Mouse (Mus musculus): ENCODE data around the gene Kcnb1. TPM values are rescaled to one million over a fixed set of nuclear protein-coding genes. Genes with fewer than 3 reads are reported as not detected.

Gene Kcnb1
- polyA plus RNA-seq, 1 experiment from 2014 or later, result 0.16 TPM

DNA sequence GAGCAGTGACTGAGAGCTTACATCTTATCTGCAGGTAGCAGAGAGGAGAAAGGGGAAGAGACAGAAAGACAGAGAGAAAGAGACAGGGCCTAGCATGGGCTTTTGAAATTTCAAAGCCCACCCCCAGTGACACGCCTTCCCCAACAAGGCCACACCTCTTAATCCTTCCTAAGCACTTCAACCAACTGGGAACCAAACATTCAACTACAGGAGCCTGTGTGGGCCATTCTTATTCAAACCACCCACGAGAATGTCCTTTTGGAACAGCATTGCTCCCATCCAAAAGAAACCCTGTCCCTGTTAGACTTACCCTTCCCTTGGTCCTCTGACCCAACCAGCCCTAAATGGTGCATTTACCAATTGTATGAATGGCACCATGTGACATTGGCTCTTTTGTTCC is 113.2 kb downstream of the Kcnb1 start:
- H3K27ac ChIP-seq, result no peak overlapping the region
- H3K9ac ChIP-seq, result no peak overlapping the region
- no peaks in the 10 kb centered on the region for H3K36me3 ChIP-seq
- ATAC-seq (ENCODE audit: low read depth) (no peak), DNase-seq (no peak)
- peaks cover 8% of the 10 kb centered on the region; the same call in 1 of the 2 replicates for H3K4me1 ChIP-seq (replicated peaks)
- H3K27me3 ChIP-seq, result 0 out of 2 replicates have a peak, but pooled peaks cover 8% of the 10 kb centered on the region
- H3K4me2 ChIP-seq, result no peak overlapping the region
- no peak overlapping the region for H3K4me3 ChIP-seq (replicated peaks)
- H3K9me3 ChIP-seq (replicated peaks), result no peaks in the 10 kb centered on the region
- 70% methylated on average over 2 of the region's 2 CpGs for WGBS (ENCODE audit: insufficient replicate concordance)

DNA sequence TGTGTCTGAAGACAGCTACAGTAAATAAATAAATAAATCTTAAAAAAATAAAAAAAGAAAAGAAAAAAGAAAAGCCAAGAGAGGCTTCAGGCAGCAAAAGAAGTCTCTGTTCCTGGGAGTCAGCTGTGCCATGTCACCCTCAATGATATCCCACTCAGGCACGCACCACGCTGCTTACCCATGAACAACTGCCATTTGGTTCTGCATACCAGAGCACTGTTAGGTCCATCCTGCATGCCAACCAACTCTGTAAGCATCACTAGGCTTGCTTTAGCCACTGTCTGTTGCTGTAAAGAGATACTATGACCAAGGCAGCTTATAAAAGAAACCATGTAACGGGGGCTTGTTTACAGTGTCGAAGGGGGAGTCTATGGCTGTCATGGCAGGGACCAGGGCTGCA is 113.6 kb downstream of the Kcnb1 start:
- H3K9ac ChIP-seq, result no peak overlapping the region
- no peak overlapping the region for H3K4me3 ChIP-seq (replicated peaks)
- peaks cover 12% of the 10 kb centered on the region for H3K4me1 ChIP-seq (replicated peaks)
- 78% methylated on average over 4 of the region's 4 CpGs for WGBS (ENCODE audit: insufficient replicate concordance)
- ATAC-seq (ENCODE audit: low read depth) (no peak), DNase-seq (no peak)
- H3K36me3 ChIP-seq, result no peaks in the 10 kb centered on the region
- no peak overlapping the region for H3K4me2 ChIP-seq
- H3K9me3 ChIP-seq (replicated peaks), result no peaks in the 10 kb centered on the region
- 0 out of 2 replicates have a peak, but pooled peaks cover 8% of the 10 kb centered on the region for H3K27me3 ChIP-seq
- H3K27ac ChIP-seq, result no peak overlapping the region

GRCm38 (mm10) chr2:167074587-167074986 is 115.4 kb downstream of the Kcnb1 start:
- Histone ChIP-seq H3K4me1 (replicated peaks) (peaks cover 24% of the 10 kb centered on the region), H3K27ac (no peak overlapping the region), H3K27me3 (peaks cover 13% of the 10 kb centered on the region; the same call in 1 of the 2 replicates), H3K4me3 (replicated peaks) (no peak overlapping the region), H3K9me3 (replicated peaks) (no peaks in the 10 kb centered on the region), H3K36me3 (no peaks in the 10 kb centered on the region), H3K9ac (no peak overlapping the region), H3K4me2 (no peak overlapping the region)
- no peak for ATAC-seq (ENCODE audit: low read depth)
- DNase-seq, result no peak
- WGBS (ENCODE audit: insufficient replicate concordance), result 71% methylated on average over 5 of the region's 5 CpGs

DNA sequence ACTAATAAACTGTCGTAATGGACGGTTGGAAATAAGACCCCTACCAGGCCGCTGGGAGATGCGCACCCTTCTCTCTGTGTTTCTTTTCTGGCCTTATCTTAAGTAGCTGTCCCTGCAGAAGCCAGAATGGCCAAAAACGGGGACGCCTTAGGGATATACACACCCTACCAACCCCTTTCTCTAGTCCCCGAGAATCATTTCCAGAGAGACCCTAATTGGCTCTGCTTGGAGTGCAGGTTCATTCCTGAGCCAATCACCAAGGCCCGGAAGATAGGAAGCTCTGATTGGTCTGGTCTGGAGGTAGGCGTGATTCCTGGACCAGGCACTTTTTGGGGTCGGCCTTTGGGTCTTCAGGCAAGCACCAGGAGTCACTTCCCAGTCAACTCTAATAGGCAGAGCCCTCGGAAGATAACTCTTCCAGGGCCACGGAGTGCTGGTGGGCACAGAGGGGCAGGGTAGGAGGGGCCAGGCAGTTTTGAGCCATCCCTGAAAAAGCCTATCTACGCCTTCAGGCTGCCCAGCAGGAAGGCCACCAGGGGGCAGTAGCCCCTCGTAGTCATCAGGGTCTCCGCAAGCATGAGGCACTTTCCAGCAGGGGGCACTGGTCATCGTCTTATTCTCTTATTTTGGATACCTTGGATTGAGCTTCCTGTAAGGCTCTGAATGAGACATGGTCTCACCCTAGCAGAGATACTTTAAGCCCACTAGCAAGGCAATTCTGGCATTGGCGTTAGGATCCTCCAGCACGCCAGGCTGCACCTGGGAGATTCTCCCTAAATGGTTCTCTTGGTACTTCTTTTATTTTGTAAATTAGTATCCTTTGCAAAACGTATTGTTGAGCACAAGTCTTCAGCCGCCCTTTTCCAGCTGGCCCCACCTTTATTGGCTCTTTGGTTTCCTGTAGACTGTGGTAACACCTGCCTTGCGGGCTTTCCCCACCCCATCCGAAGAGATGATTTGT is 118.0 kb downstream of the Kcnb1 start:
- peak; percentile 95 for ATAC-seq (ENCODE audit: low read depth)

GRCm38 (mm10) chr2:167071266-167071640 is 118.7 kb downstream of the Kcnb1 start:
- WGBS (ENCODE audit: insufficient replicate concordance), result 11% methylated on average over 12 of the region's 12 CpGs
- DNase-seq, result no peak
- Histone ChIP-seq H3K27me3 (peaks cover 5% of the 10 kb centered on the region; the same call in 1 of the 2 replicates), H3K27ac (peak overlapping the region; percentile 52), H3K9ac (peak overlapping the region; percentile 59), H3K9me3 (replicated peaks) (no peaks in the 10 kb centered on the region), H3K36me3 (peaks cover 4% of the 10 kb centered on the region), H3K4me1 (replicated peaks) (peaks cover 36% of the 10 kb centered on the region), H3K4me2 (peak overlapping the region; percentile 70), H3K4me3 (replicated peaks) (peak overlapping the region; percentile 50)
- no peak for ATAC-seq (ENCODE audit: low read depth)

More for the DNA sequence above, 118.0 kb downstream of the Kcnb1 start:
- H3K27me3 ChIP-seq, result peaks cover 5% of the 10 kb centered on the region; the same call in 1 of the 2 replicates
- peak overlapping the region; percentile 59 for H3K9ac ChIP-seq
- peak overlapping the region; percentile 52 for H3K27ac ChIP-seq
- no peaks in the 10 kb centered on the region for H3K9me3 ChIP-seq (replicated peaks)
- H3K4me3 ChIP-seq (replicated peaks), result peak overlapping the region; percentile 50
- H3K4me1 ChIP-seq (replicated peaks), result peaks cover 29% of the 10 kb centered on the region
- peak overlapping the region; percentile 70 for H3K4me2 ChIP-seq
- no peaks in the 10 kb centered on the region for H3K36me3 ChIP-seq
- 7% methylated on average over 22 of the region's 22 CpGs for WGBS (ENCODE audit: insufficient replicate concordance)
- peak; percentile 82 for DNase-seq

- Histone ChIP-seq H3K4me3 (replicated peaks) (no peak overlapping the region), H3K4me2 (0 out of 2 replicates have a peak overlapping the region, but pooled peaks have one; percentile 70), H3K36me3 (peaks cover 13% of the 10 kb centered on the region), H3K27me3 (peaks cover 5% of the 10 kb centered on the region; the same call in 1 of the 2 replicates), H3K9me3 (replicated peaks) (no peaks in the 10 kb centered on the region), H3K27ac (no peak overlapping the region), H3K4me1 (replicated peaks) (peaks cover 45% of the 10 kb centered on the region), H3K9ac (no peak overlapping the region)
- no peak for DNase-seq
- WGBS (ENCODE audit: insufficient replicate concordance), result 74% methylated on average over 6 of the region's 6 CpGs
- no peak for ATAC-seq (ENCODE audit: low read depth)
Observed at GRCm38 (mm10) chr2:167070341-167070740, 119.6 kb downstream of the Kcnb1 start.

- H3K9me3 ChIP-seq (replicated peaks), result no peaks in the 10 kb centered on the region
- H3K4me1 ChIP-seq (replicated peaks), result peaks cover 59% of the 10 kb centered on the region
- 18% methylated on average over 6 of the region's 6 CpGs for WGBS (ENCODE audit: insufficient replicate concordance)
- H3K27me3 ChIP-seq, result peaks cover 5% of the 10 kb centered on the region; the same call in 1 of the 2 replicates
- H3K4me3 ChIP-seq (replicated peaks), result no peak overlapping the region
- H3K4me2 ChIP-seq, result no peak overlapping the region
- peaks cover 30% of the 10 kb centered on the region for H3K36me3 ChIP-seq
- H3K27ac ChIP-seq, result peak overlapping the region; percentile 22
- DNase-seq (no peak), ATAC-seq (ENCODE audit: low read depth) (no peak)
- H3K9ac ChIP-seq, result no peak overlapping the region
Observed at GRCm38 (mm10) chr2:167067575-167067974, 122.4 kb downstream of the Kcnb1 start.

DNA sequence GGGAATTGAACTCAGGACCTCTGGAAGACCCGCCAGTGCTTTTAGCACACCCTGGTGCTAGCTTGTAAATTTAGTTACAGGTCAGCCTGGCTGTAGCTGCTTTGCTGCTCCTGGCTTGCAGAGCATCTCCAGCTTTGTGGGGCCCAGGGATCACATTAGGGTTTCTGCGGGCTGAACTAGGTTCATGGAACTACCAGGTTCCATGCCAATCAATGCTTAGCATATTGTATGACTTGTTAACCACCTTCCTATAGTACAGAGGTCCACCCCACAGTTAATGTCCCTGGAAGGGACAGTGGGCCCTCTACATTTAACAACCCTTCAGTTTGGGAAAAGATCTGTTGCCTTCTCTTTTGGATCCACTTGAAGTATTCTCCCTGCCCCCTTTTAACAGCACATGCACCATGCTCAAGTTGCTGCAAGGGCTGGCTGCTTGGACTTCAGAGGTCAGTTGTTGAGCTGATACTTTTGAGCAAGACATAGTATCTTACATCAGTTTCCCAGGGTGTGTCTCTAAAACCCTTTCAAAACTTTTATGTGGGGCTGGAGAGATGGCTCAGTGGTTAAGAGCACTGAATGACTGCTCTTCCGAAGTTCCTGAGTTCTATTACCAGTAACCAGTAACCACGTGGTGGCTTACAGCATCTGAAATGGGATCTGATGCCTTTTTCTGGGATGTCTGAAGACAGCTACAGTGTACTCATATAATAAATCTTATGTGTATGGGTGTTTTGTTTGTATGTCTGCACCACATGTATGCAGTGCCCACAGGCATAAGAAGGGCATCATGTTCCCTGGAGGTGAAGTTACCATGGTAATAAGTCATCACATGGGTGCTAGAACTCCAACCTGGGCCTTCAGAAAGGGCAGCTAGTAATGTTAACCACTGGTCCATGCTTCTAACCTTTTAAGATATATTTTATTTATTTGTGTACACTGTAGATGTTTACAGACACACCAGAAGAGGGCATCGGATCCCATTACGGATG is 123.1 kb downstream of the Kcnb1 start:
- Histone ChIP-seq H3K27ac (peak overlapping the region; percentile 95), H3K4me1 (replicated peaks) (peaks cover 52% of the 10 kb centered on the region), H3K9ac (no peak overlapping the region), H3K4me2 (no peak overlapping the region), H3K27me3 (peaks cover 5% of the 10 kb centered on the region; the same call in 1 of the 2 replicates), H3K36me3 (peaks cover 30% of the 10 kb centered on the region), H3K4me3 (replicated peaks) (no peak overlapping the region), H3K9me3 (replicated peaks) (no peaks in the 10 kb centered on the region)
- 15% methylated on average over 6 of the region's 6 CpGs for WGBS (ENCODE audit: insufficient replicate concordance)
- ATAC-seq (ENCODE audit: low read depth), result no peak
- peak; percentile 42 for DNase-seq

GRCm38 (mm10) chr2:167066031-167066430 is 123.9 kb downstream of the Kcnb1 start:
- peaks cover 30% of the 10 kb centered on the region for H3K36me3 ChIP-seq
- peak overlapping the region; percentile 91 for H3K4me3 ChIP-seq (replicated peaks)
- DNase-seq (no peak), ATAC-seq (ENCODE audit: low read depth) (no peak)
- H3K4me2 ChIP-seq, result peak overlapping the region; percentile 72
- peak overlapping the region; percentile 95 for H3K27ac ChIP-seq
- WGBS (ENCODE audit: insufficient replicate concordance), result 29% methylated on average over 1 of the region's 1 CpGs
- peak overlapping the region; percentile 95 for H3K9ac ChIP-seq
- peaks cover 5% of the 10 kb centered on the region; the same call in 1 of the 2 replicates for H3K27me3 ChIP-seq
- no peaks in the 10 kb centered on the region for H3K9me3 ChIP-seq (replicated peaks)
- H3K4me1 ChIP-seq (replicated peaks), result peaks cover 52% of the 10 kb centered on the region

- peaks cover under 1% of the 10 kb centered on the region; the same call in 1 of the 2 replicates for H3K27me3 ChIP-seq
- peak overlapping the region; percentile 95 for H3K27ac ChIP-seq
- ATAC-seq (ENCODE audit: low read depth) (no peak), DNase-seq (no peak)
- H3K4me2 ChIP-seq, result peak overlapping the region; percentile 72
- peaks cover 32% of the 10 kb centered on the region for H3K36me3 ChIP-seq
- no peaks in the 10 kb centered on the region for H3K9me3 ChIP-seq (replicated peaks)
- H3K4me1 ChIP-seq (replicated peaks), result peaks cover 56% of the 10 kb centered on the region
- peak overlapping the region; percentile 91 for H3K4me3 ChIP-seq (replicated peaks)
- 8% methylated on average over 9 of the region's 9 CpGs for WGBS (ENCODE audit: insufficient replicate concordance)
- peak overlapping the region; percentile 95 for H3K9ac ChIP-seq
Observed at GRCm38 (mm10) chr2:167064601-167065295, 125.2 kb downstream of the Kcnb1 start.

Measured in liver, embryonic 13.5 days (tissue).